ENCODE assay signal across 25 mouse cellular contexts in genomic region chr2:92025202-92025601, GRCm38 (mm10).
"Had no signal": no experiment of that assay in that cellular context is flagged by ENCODE, and none has a peak within 500 bp of the region (broad histone marks: within the 10 kb centered on the region; RNA-seq: fewer than 3 reads in every experiment).

No protein-coding gene starts in this region.

- H3K9ac ChIP-seq: embryonic facial prominence, embryonic 12.5 days; embryonic facial prominence, embryonic 15.5 days; forebrain, embryonic 12.5 days had no signal

- H3K36me3 ChIP-seq: embryonic facial prominence, embryonic 10.5 days; embryonic facial prominence, embryonic 12.5 days; embryonic facial prominence, embryonic 13.5 days; embryonic facial prominence, embryonic 15.5 days; forebrain, embryonic 10.5 days; forebrain, embryonic 12.5 days; forebrain, embryonic 15.5 days had no signal

- H3K27me3 ChIP-seq: embryonic facial prominence, embryonic 15.5 days had no signal

- DNase-seq: cerebellum, adult 8-10 months; cerebellum, adult 9-10 months; cerebellum, adult 9-11 months; cerebellum, postnatal 10 days; cerebellum, postnatal 14 days; cerebellum, postnatal 25 days; cerebellum, postnatal 36 days; embryo, embryonic 11 days; forebrain, postnatal 0 days; gastrocnemius, adult 2 months; gastrocnemius, postnatal 10 days; gastrocnemius, postnatal 14 days; gastrocnemius, postnatal 25 days; gastrocnemius, postnatal 36 days; heart, adult 18-20 months; heart, adult 2 months had no signal

- H3K4me3 ChIP-seq: erythroblast, embryonic 14.5 days had no signal

- H3K9me3 ChIP-seq: embryonic facial prominence, embryonic 10.5 days; embryonic facial prominence, embryonic 12.5 days; embryonic facial prominence, embryonic 13.5 days; embryonic facial prominence, embryonic 15.5 days; forebrain, embryonic 10.5 days; forebrain, embryonic 12.5 days; forebrain, embryonic 13.5 days; forebrain, embryonic 15.5 days had no signal

- H3K27ac ChIP-seq: embryonic facial prominence, embryonic 10.5 days; embryonic facial prominence, embryonic 12.5 days; embryonic facial prominence, embryonic 13.5 days; embryonic facial prominence, embryonic 15.5 days; forebrain, embryonic 10.5 days; forebrain, embryonic 12.5 days; forebrain, embryonic 13.5 days; forebrain, embryonic 15.5 days had no signal
